15 mouse cellular contexts compared by ENCODE assay signal in genomic region chr4:5301461-5301860, GRCm38 (mm10).
"Had no signal": no experiment of that assay in that cellular context is flagged by ENCODE, and none has a peak within 500 bp of the region (broad histone marks: within the 10 kb centered on the region; RNA-seq: fewer than 3 reads in every experiment).

No protein-coding gene starts in this region.

- H3K36me3 ChIP-seq: limb, embryonic 10.5 days; liver, embryonic 15.5 days; midbrain, embryonic 15.5 days; stomach, embryonic 15.5 days had no signal

- H3K4me3 ChIP-seq: left cerebral cortex, adult 2 months; limb, embryonic 10.5 days; liver, embryonic 15.5 days; megakaryocyte, embryonic 14.5 days; midbrain, embryonic 15.5 days; stomach, embryonic 15.5 days had no signal

- H3K9ac ChIP-seq: liver, embryonic 15.5 days; midbrain, embryonic 15.5 days; stomach, embryonic 15.5 days had no signal

- DNase-seq: kidney, adult 8-10 months; kidney, postnatal 25 days; lung, adult 2 months; right cerebral cortex, postnatal 4 days; thymus, postnatal 36 days had no signal

- ATAC-seq: intestine, postnatal 0 days; midbrain, embryonic 15.5 days had no signal

- H3K27me3 ChIP-seq: liver, embryonic 15.5 days; megakaryocyte, embryonic 14.5 days; midbrain, embryonic 15.5 days; stomach, embryonic 15.5 days had no signal

- H3K9me3 ChIP-seq: limb, embryonic 10.5 days; liver, embryonic 15.5 days; megakaryocyte, embryonic 14.5 days; midbrain, embryonic 15.5 days; stomach, embryonic 15.5 days had no signal

- H3K27ac ChIP-seq: left cerebral cortex, adult 2 months; limb, embryonic 10.5 days; liver, embryonic 15.5 days; macrophage; midbrain, embryonic 15.5 days; stomach, embryonic 15.5 days had no signal

- H3K4me2 ChIP-seq: liver, embryonic 11.5 days; liver, embryonic 15.5 days; midbrain, embryonic 11.5 days; midbrain, embryonic 15.5 days; stomach, embryonic 15.5 days had no signal

- H3K4me1 ChIP-seq: limb, embryonic 10.5 days; liver, embryonic 15.5 days; megakaryocyte, embryonic 14.5 days; midbrain, embryonic 15.5 days; stomach, embryonic 15.5 days had no signal
